8 mouse cellular contexts compared by ENCODE assay signal in genomic region chr12:76649708-76650687, GRCm38 (mm10).
A peak's percentile ranks its signal among the peaks of the same experiment; 100 is the strongest.
DNase-seq lines count a peak whose midpoint lies in the region; ATAC-seq and TF ChIP-seq lines count a peak whose summit lies in the region.

No protein-coding gene starts in this region.

- TF ChIP-seq CTCF in left cerebral cortex, adult 2 months (IDR thresholded peaks at IDR 0.05) = peak; percentile 78

- H3K4me2 ChIP-seq in hindbrain, embryonic 16.5 days (ENCODE audit: low read length) = no peak overlapping the region
- no peak overlapping the region for H3K4me2 ChIP-seq in midbrain, embryonic 12.5 days (replicated peaks)

- H3K27me3 ChIP-seq in hindbrain, embryonic 16.5 days (replicated peaks; ENCODE audit: control insufficient read depth, insufficient read depth, low read length) = no peaks in the 10 kb centered on the region
- H3K27me3 ChIP-seq in midbrain, embryonic 12.5 days = no peaks in the 10 kb centered on the region

- no peak overlapping the region for H3K9ac ChIP-seq in hindbrain, embryonic 16.5 days (ENCODE audit: low read depth, low read length)
- no peak overlapping the region for H3K9ac ChIP-seq in midbrain, embryonic 12.5 days (replicated peaks)

- ATAC-seq in hindbrain, embryonic 16.5 days = peak; percentile 62
- peak; percentile 63; the same call in 1 of the 2 replicates for ATAC-seq in midbrain, embryonic 12.5 days (ENCODE audit: low FRiP score, low read depth)

- H3K27ac ChIP-seq in left cerebral cortex, adult 2 months = no peak overlapping the region
- no peak overlapping the region for H3K27ac ChIP-seq in hindbrain, embryonic 16.5 days (ENCODE audit: low read depth, low read length)
- H3K27ac ChIP-seq in midbrain, embryonic 12.5 days (replicated peaks) = no peak overlapping the region

- WGBS in hindbrain, embryonic 16.5 days = 39% methylated on average over 16 of the region's 16 CpGs
- 42% methylated on average over 16 of the region's 16 CpGs for WGBS in midbrain, embryonic 12.5 days

- no peaks in the 10 kb centered on the region for H3K36me3 ChIP-seq in hindbrain, embryonic 16.5 days (ENCODE audit: control insufficient read depth, insufficient read depth, low read length)
- no peaks in the 10 kb centered on the region for H3K36me3 ChIP-seq in midbrain, embryonic 12.5 days

- intact Hi-C loops in left cerebral cortex, adult 2 months (cut with DNase I) = loop anchor here (2.0 to 5.0 kb wide), 2 partner anchors 61 to 152 kb away; partner anchors contain the start of gene Sptb
- intact Hi-C loops in gastrocnemius, postnatal 14 days (cut with DNase I; ENCODE audit: low total_unique reads) = loop anchor here (5.0 kb wide), 1 partner anchor 72 kb away; no protein-coding TSS in a partner anchor
- intact Hi-C loops in left cerebral cortex, postnatal 4 days (cut with DNase I) = no loop called here

- H3K9me3 ChIP-seq in hindbrain, embryonic 16.5 days (ENCODE audit: control insufficient read depth, low read length) = no peaks in the 10 kb centered on the region
- H3K9me3 ChIP-seq in midbrain, embryonic 12.5 days = no peaks in the 10 kb centered on the region

- H3K4me3 ChIP-seq in left cerebral cortex, adult 2 months = no peak overlapping the region
- H3K4me3 ChIP-seq in hindbrain, embryonic 16.5 days (ENCODE audit: low read length) = no peak overlapping the region
- H3K4me3 ChIP-seq in midbrain, embryonic 12.5 days = no peak overlapping the region

- H3K4me1 ChIP-seq in hindbrain, embryonic 16.5 days (ENCODE audit: control insufficient read depth, insufficient read depth, low read depth, low read length) = peaks cover 9% of the 10 kb centered on the region
- peaks cover 15% of the 10 kb centered on the region; the same call in 1 of the 2 replicates for H3K4me1 ChIP-seq in midbrain, embryonic 12.5 days

- DNase-seq in left cerebral cortex, adult 2 months (ENCODE audit: extremely low spot score in 1 of 2, low spot score in 2 of 2) = peak; percentile 57 to 61
- DNase-seq in left cerebral cortex, adult 11 months (ENCODE audit: low spot score) = no peak
- peak; percentile 59 to 78 for DNase-seq in cerebellum, postnatal 4 days (ENCODE audit: low spot score in 2 of 2)
- peak; percentile 74 for DNase-seq in gastrocnemius, postnatal 14 days
- DNase-seq in left cerebral cortex, postnatal 4 days = peak; percentile 88
- peak; percentile 81 for DNase-seq in skeletal muscle tissue, adult 2 months (ENCODE audit: low read depth, low spot score)
